Mouse (Mus musculus): ENCODE data around the gene Dgcr2. TPM values are rescaled to one million over a fixed set of nuclear protein-coding genes. Genes with fewer than 3 reads are reported as not detected.

The Dgcr2 gene
- polyA plus RNA-seq, 1 experiment from 2014 or later, result 110 TPM

DNA sequence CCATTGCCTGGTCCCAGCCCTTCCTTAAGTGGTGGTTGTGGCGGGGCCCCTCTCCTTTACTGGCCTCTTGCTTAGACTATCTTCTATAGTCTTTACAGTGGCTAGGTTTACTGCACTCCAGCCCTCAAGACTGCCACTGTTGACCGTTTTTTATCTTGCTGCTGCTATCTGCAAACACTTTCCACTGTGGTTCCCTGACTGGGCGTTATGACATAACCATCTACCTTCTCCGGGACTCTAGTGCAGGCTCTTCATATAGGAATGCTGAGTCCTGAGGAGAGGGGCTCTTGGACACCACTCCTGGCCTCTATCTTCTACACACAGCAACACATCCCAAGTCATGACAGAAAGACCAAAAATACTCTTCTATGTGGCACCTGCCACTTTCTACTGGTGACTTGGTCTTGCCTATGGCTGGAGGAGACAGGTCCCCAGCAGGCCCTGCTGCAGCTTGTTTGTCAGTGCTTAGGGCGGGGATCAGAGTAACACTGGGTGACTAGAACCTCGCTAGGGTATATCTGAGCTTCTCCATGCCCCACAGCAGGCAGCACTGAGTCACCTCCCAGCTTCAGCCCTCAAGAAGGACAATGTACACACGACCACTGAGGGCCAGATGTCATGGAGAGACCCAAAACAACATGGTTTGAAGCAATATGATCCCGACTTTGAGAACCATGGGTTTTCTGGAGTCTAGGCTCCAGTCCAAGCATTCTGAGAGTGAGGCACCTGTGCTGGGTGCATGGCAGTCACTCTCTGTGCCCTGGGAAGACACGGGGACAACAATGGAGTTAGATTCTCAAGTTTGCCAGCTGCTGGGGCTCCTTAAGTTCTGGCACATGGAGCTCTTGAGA lies 35.5 kb upstream of the Dgcr2 start:
- Histone ChIP-seq H3K9ac (ENCODE audit: low read length) (no peak overlapping the region), H3K4me3 (ENCODE audit: low read depth, low read length) (no peak overlapping the region), H3K27me3 (ENCODE audit: control insufficient read depth, insufficient read depth, low read length) (no peaks in the 10 kb centered on the region), H3K9me3 (ENCODE audit: control insufficient read depth, low read length) (no peaks in the 10 kb centered on the region), H3K4me1 (ENCODE audit: control insufficient read depth, insufficient read depth, low read length) (no peaks in the 10 kb centered on the region), H3K4me2 (ENCODE audit: low read depth) (no peak overlapping the region), H3K27ac (ENCODE audit: low read depth, low read length) (no peak overlapping the region), H3K36me3 (ENCODE audit: control insufficient read depth, insufficient read depth, low read length) (no peaks in the 10 kb centered on the region)
- no peak for ATAC-seq (ENCODE audit: insufficient read depth, low FRiP score, low TSS enrichment)
- WGBS, result 79% methylated on average over 9 of the region's 9 CpGs
- DNase-seq (ENCODE audit: low spot score), result no peak

DNA sequence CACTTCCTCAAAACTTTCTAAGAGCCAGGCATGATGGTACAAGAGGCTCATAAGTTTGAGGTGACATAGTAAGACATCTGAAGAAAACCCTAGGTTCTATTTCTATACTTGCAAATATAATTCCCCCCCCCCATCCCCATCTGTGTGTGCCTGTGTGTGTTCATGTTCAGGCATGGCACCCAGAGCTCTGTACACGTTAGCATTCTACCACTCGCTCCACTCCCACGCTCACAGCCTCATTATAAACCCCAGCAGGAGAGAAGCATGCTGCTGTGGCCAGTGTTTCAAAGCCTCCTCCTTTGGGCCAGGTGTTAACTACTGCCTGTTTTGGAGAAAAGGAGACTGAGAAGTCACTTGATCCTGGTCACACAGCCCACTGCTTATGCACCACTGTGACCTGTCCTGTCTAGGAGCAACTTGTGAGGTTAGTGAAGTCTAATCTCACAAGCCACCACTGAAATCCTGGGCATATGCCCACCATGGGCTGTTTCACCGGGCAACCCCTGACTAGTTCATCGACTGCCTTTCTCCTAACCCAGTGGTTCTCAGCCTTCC lies 33.6 kb upstream of the Dgcr2 start:
- H3K9me3 ChIP-seq (ENCODE audit: control insufficient read depth, low read length), result no peaks in the 10 kb centered on the region
- no peak overlapping the region for H3K9ac ChIP-seq (ENCODE audit: low read length)
- H3K4me3 ChIP-seq (ENCODE audit: low read depth, low read length), result no peak overlapping the region
- no peaks in the 10 kb centered on the region for H3K27me3 ChIP-seq (ENCODE audit: control insufficient read depth, insufficient read depth, low read length)
- ATAC-seq (ENCODE audit: insufficient read depth, low FRiP score, low TSS enrichment) (no peak), DNase-seq (ENCODE audit: low spot score) (no peak)
- H3K4me2 ChIP-seq (ENCODE audit: low read depth), result no peak overlapping the region
- H3K27ac ChIP-seq (ENCODE audit: low read depth, low read length), result no peak overlapping the region
- 79% methylated on average over 5 of the region's 5 CpGs for WGBS
- H3K36me3 ChIP-seq (ENCODE audit: control insufficient read depth, insufficient read depth, low read length), result no peaks in the 10 kb centered on the region
- H3K4me1 ChIP-seq (ENCODE audit: control insufficient read depth, insufficient read depth, low read length), result peaks cover under 1% of the 10 kb centered on the region; the same call in 1 of the 2 replicates

DNA sequence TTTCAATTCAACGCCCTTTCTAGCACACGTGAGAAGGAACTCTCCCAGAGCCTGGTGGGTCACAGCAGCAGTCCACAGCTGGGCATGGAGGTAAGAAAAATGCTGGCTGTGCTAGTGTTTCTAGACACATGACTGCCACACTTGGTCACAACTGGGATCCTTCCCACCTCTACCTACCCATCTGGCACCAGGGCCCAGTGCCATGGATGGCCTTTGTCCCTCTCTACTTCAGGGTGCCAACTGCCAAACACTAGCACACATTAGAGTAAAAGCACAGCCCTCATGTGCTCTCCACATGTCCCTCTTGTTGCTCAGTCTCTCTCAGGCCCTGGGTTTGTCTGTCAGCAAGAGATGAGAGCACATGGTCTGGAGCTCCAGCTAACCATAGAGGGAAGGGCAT lies 31.3 kb upstream of the Dgcr2 start:
- H3K4me1 ChIP-seq (ENCODE audit: control insufficient read depth, insufficient read depth, low read length), result peaks cover 3% of the 10 kb centered on the region; the same call in 1 of the 2 replicates
- WGBS, result 44% methylated on average over 2 of the region's 2 CpGs
- H3K27me3 ChIP-seq (ENCODE audit: control insufficient read depth, insufficient read depth, low read length), result no peaks in the 10 kb centered on the region
- DNase-seq (ENCODE audit: low spot score) (no peak), ATAC-seq (ENCODE audit: insufficient read depth, low FRiP score, low TSS enrichment) (no peak)
- no peak overlapping the region for H3K27ac ChIP-seq (ENCODE audit: low read depth, low read length)
- no peak overlapping the region for H3K9ac ChIP-seq (ENCODE audit: low read length)
- no peak overlapping the region for H3K4me3 ChIP-seq (ENCODE audit: low read depth, low read length)
- H3K4me2 ChIP-seq (ENCODE audit: low read depth), result no peak overlapping the region
- peaks cover 2% of the 10 kb centered on the region; the same call in 1 of the 2 replicates for H3K36me3 ChIP-seq (ENCODE audit: control insufficient read depth, insufficient read depth, low read length)
- no peaks in the 10 kb centered on the region for H3K9me3 ChIP-seq (ENCODE audit: control insufficient read depth, low read length)

DNA sequence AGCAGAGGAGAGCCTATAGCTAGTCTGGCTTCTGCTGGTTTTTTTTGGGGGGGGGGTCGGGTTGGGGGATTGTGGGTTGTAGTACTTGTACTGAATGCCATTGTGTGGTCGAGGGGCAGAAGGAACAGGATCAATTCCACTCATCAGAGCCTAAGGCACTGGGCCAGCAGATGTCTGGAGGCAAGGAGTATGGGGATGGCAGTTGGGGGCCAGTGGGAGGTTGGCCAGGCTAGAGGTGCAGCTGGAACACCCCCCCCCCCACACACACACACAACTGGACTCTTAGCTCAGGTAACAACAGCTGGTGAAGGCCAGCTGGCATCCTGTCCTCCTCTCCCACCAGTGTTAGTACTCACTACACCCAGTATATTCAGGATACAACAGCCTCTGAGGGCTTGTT lies 30.8 kb upstream of the Dgcr2 start:
- peaks cover 3% of the 10 kb centered on the region; the same call in 1 of the 2 replicates for H3K4me1 ChIP-seq (ENCODE audit: control insufficient read depth, insufficient read depth, low read length)
- peaks cover 2% of the 10 kb centered on the region; the same call in 1 of the 2 replicates for H3K36me3 ChIP-seq (ENCODE audit: control insufficient read depth, insufficient read depth, low read length)
- H3K27me3 ChIP-seq (ENCODE audit: control insufficient read depth, insufficient read depth, low read length), result no peaks in the 10 kb centered on the region
- H3K4me2 ChIP-seq (ENCODE audit: low read depth), result peak overlapping the region; percentile 75; the same call in 1 of the 2 replicates
- ATAC-seq (ENCODE audit: insufficient read depth, low FRiP score, low TSS enrichment), result 0 out of 2 replicates have a peak, but pooled peaks have one; percentile 3
- no peak overlapping the region for H3K4me3 ChIP-seq (ENCODE audit: low read depth, low read length)
- H3K9ac ChIP-seq (ENCODE audit: low read length), result no peak overlapping the region
- 24% methylated on average over 2 of the region's 2 CpGs for WGBS
- no peak for DNase-seq (ENCODE audit: low spot score)
- no peaks in the 10 kb centered on the region for H3K9me3 ChIP-seq (ENCODE audit: control insufficient read depth, low read length)
- no peak overlapping the region for H3K27ac ChIP-seq (ENCODE audit: low read depth, low read length)

DNA sequence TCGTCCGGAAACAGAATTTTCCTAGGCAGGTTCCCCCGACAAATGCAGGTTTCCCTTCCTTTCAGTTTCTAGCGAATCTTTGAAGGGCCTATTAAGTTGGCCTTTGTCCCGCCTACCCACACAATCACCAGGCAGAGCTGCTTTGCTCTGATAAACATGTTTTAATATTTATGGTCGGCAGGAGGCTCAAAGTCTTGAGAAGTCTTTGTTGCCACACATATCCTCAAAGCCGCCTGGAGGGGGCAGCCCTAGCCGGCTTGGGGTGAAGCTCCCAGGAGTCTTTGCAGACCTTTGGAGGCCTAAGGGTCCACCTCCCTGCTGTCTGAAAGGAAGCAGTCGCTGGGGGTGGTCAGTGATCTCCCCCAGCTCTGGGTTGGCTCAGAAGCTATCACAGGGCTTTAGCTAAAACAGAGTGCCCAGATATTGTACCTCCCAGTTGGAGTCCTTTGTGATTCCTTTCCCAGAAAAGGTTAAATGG lies 30.3 kb upstream of the Dgcr2 start:
- no peaks in the 10 kb centered on the region for H3K9me3 ChIP-seq (ENCODE audit: control insufficient read depth, low read length)
- H3K27me3 ChIP-seq (ENCODE audit: control insufficient read depth, insufficient read depth, low read length), result no peaks in the 10 kb centered on the region
- peak overlapping the region; percentile 75 for H3K4me2 ChIP-seq (ENCODE audit: low read depth)
- peak overlapping the region; percentile 77 for H3K9ac ChIP-seq (ENCODE audit: low read length)
- H3K36me3 ChIP-seq (ENCODE audit: control insufficient read depth, insufficient read depth, low read length), result peaks cover 2% of the 10 kb centered on the region; the same call in 1 of the 2 replicates
- ATAC-seq (ENCODE audit: insufficient read depth, low FRiP score, low TSS enrichment) (peak; percentile 33; the same call in 1 of the 2 replicates), DNase-seq (ENCODE audit: low spot score) (peak; percentile 79)
- peak overlapping the region; percentile 80 for H3K27ac ChIP-seq (ENCODE audit: low read depth, low read length)
- 0% methylated on average over 9 of the region's 9 CpGs for WGBS
- H3K4me1 ChIP-seq (ENCODE audit: control insufficient read depth, insufficient read depth, low read length), result peaks cover 3% of the 10 kb centered on the region; the same call in 1 of the 2 replicates
- peak overlapping the region; percentile 81 for H3K4me3 ChIP-seq (ENCODE audit: low read depth, low read length)

DNA sequence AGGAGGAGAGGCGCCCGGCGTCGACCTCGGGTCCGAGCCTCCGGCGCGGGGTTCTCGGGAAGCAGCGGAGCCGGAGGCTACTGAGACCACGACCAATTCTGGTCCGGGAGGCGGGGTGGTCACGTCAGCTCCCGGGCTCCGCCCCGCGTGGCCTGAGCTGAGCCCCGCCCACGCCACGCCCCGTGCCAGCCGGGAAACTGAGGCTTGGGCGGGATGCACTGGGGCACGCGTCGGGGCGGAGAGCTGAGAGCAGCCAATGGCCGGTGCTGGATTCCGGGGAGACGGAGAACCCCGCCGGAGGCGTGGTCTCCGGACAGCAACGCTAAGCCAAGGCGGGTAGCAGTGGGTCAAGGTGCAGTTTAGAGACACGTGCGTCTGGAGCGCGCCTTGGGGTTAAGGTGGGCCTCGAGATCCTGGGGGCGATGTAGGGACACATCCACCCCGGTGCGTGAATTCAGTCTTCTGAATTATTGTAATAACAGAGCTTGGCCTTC lies 29.8 kb upstream of the Dgcr2 start, which contains the start of gene Slc25a1:
Slc25a1 (minus strand) TSS at position 133 of the 494 bp plus-strand sequence.
- WGBS, result under 1% methylated on average over 46 of the region's 47 CpGs
- peak; percentile 87 for DNase-seq (ENCODE audit: low spot score)
- peak within 1 kb of the TSS; percentile 80 for H3K27ac ChIP-seq (ENCODE audit: low read depth, low read length)

DNA sequence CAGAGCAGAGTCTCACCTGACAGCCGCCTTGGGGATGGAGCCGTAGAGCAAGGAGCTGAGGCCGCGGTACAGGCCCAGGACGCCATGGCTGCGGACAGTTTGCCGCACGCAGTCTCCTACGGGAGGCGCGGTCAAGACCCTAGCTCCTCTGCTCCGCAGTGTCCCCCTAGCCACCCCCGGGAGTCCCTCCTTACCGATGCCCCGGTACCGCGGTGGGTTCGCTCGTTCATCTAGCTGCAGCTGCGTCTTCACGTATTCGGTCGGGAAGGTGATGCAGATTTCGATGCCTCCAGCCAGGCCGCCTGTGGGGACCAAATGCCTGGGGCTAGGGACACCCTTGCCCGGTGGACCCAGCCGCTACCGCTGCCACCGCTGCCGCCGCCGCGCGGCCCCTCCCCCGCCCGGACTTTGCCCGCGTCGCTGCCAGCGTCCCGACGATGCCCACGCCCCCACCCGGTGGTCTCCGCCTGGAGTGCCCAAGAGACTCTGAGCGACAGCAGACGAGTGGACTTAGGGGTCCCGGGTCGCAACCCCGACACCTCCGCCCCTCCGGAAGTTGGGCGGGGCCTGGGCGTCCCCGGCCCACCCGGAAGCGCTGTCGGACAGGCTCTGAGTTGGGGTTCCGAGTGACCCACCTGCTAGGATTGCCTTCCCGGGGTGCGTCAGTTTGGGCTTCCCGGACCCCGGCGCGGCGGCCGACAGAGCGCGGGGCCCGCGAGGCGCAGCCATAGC lies 29.2 kb upstream of the Dgcr2 start:
- DNase-seq (ENCODE audit: low spot score) (peak; percentile 69), ATAC-seq (ENCODE audit: insufficient read depth, low FRiP score, low TSS enrichment) (peak; percentile 54)
- under 1% methylated on average over 59 of the region's 72 CpGs for WGBS
- Histone ChIP-seq H3K27me3 (ENCODE audit: control insufficient read depth, insufficient read depth, low read length) (no peaks in the 10 kb centered on the region), H3K9ac (ENCODE audit: low read length) (peak overlapping the region; percentile 77), H3K36me3 (ENCODE audit: control insufficient read depth, insufficient read depth, low read length) (peaks cover 2% of the 10 kb centered on the region; the same call in 1 of the 2 replicates), H3K27ac (ENCODE audit: low read depth, low read length) (peak overlapping the region; percentile 80), H3K4me2 (ENCODE audit: low read depth) (peak overlapping the region; percentile 75), H3K4me3 (ENCODE audit: low read depth, low read length) (peak overlapping the region; percentile 81), H3K9me3 (ENCODE audit: control insufficient read depth, low read length) (no peaks in the 10 kb centered on the region), H3K4me1 (ENCODE audit: control insufficient read depth, insufficient read depth, low read length) (peaks cover 7% of the 10 kb centered on the region)

More for the DNA sequence above, 29.8 kb upstream of the Dgcr2 start, which contains the start of gene Slc25a1:
- Histone ChIP-seq H3K4me1 (ENCODE audit: control insufficient read depth, insufficient read depth, low read length) (peaks cover 3% of the 10 kb centered on the region; the same call in 1 of the 2 replicates), H3K27me3 (ENCODE audit: control insufficient read depth, insufficient read depth, low read length) (no peaks in the 10 kb centered on the region), H3K9me3 (ENCODE audit: control insufficient read depth, low read length) (no peaks in the 10 kb centered on the region), H3K4me2 (ENCODE audit: low read depth) (peak within 1 kb of the TSS; percentile 75), H3K36me3 (ENCODE audit: control insufficient read depth, insufficient read depth, low read length) (peaks cover 2% of the 10 kb centered on the region; the same call in 1 of the 2 replicates), H3K4me3 (ENCODE audit: low read depth, low read length) (peak within 1 kb of the TSS; percentile 81), H3K9ac (ENCODE audit: low read length) (peak within 1 kb of the TSS; percentile 77)
- peak; percentile 87 for ATAC-seq (ENCODE audit: insufficient read depth, low FRiP score, low TSS enrichment)

DNA sequence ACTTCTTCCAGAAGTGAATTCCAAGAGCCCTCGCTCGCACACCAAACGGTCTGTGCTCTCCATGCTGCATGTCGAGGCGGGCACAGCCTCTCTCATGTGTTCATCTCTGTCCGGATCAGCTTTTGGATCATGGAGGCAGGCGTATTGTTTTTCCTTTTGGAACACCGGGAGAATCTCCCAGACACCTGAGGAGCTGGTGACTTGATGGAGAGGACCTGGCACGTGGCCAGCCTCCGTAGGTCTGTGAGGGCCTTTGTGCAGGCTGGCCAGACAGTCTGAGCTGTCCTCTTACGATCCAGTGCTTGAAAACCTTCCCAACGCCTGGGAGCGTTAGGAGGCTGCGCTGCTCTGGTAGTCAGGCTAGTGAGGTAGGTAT lies 23.8 kb upstream of the Dgcr2 start:
- peaks cover 14% of the 10 kb centered on the region for H3K27me3 ChIP-seq (ENCODE audit: control insufficient read depth, insufficient read depth, low read length)
- ATAC-seq (ENCODE audit: insufficient read depth, low FRiP score, low TSS enrichment) (peak; percentile 24; the same call in 1 of the 2 replicates), DNase-seq (ENCODE audit: low spot score) (no peak)
- 1% methylated on average over 14 of the region's 14 CpGs for WGBS
- H3K27ac ChIP-seq (ENCODE audit: low read depth, low read length), result peak overlapping the region; percentile 80; the same call in 1 of the 2 replicates
- H3K9ac ChIP-seq (ENCODE audit: low read length), result peak overlapping the region; percentile 74
- peak overlapping the region; percentile 84 for H3K4me2 ChIP-seq (ENCODE audit: low read depth)
- H3K9me3 ChIP-seq (ENCODE audit: control insufficient read depth, low read length), result no peaks in the 10 kb centered on the region
- peak overlapping the region; percentile 64 for H3K4me3 ChIP-seq (ENCODE audit: low read depth, low read length)
- peaks cover 2% of the 10 kb centered on the region; the same call in 1 of the 2 replicates for H3K36me3 ChIP-seq (ENCODE audit: control insufficient read depth, insufficient read depth, low read length)
- H3K4me1 ChIP-seq (ENCODE audit: control insufficient read depth, insufficient read depth, low read length), result peaks cover 16% of the 10 kb centered on the region

Measured in neural tube, embryonic 11.5 days (tissue).